Mouse (Mus musculus): ENCODE data around the gene Galnt18.

The Galnt18 gene

DNA sequence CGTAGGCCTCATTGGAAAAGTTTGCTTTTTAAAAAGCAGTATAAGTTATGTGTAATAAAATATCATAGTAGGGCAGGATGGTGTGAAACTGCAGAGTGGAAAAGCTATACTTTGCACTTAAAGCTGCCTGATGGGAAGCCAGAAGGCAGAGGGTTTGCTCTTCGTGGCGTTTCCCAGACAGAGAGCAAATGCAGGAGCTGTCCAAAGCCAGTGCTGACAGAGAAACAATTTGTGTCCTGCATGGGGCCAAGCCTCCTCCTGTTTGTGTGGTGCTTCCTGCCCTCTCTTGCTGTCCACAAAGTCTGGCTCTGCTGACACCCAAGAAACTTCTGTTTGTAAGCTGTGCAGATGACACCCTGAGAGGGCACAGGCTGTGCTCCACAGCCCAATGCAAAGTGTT, 220.8 kb downstream of the Galnt18 start:
- DNase-seq (ENCODE audit: low spot score): peak; percentile 37

DNA sequence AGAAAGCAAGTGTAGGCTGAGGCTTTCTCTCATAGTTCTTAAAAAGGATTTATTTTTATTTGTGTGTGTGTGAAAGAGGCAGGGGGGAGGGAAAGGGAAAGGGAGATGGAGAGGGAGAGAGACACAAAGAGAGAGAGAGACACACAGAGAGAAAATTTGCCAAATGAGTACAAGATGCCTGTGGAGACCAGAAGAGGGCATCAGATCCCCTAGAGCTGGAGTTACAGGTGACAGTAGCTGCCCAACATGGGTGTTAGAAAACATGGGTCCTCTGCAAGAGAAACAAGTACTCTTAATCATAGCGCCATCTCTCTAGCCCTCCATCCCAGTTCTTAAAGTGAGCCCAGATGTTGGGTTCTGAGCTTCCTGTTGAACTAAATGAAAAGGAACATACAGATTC, 228.8 kb downstream of the Galnt18 start:
- DNase-seq (ENCODE audit: low spot score): no peak

DNA sequence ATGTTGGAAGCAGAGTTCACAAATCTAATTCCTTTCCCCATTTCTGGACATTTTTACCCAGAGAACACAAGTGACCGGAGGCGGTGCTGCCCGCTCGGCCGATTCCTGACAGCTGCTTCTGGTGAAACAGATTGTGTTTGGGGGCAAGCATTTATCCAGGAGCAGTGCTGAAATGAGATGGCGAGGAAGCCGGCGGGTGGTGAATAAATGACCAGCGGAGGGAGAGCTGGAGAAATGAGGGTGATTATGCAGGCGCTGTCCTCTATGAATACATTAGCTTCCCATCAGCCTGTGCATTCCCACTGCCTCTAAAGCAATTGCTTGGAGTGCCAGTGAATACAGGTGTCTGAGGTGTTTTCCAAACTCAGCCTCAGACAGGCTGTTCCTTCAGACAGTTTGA, 232.7 kb downstream of the Galnt18 start:
- peak; percentile 36 for DNase-seq (ENCODE audit: low spot score)

DNA sequence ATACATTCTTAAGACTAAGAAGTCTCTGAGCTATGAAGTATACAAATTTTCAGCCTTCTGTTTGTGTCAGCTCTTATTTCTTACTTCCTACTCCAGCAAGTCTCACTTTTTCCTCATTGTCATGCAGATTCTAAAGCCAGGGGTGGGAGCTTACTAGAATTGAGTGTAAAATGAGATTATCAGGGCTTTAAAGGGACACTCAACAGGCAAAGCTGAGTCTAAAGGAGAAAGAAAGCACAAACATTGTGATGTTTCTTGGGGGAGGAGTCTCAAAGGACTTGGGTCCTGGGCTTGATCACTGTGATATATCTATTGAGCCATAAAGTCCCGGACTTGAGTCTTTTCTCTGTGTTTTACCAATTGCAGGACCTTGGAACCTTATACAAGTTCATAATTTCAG, 234.2 kb downstream of the Galnt18 start:
- DNase-seq (ENCODE audit: low spot score): no peak

DNA sequence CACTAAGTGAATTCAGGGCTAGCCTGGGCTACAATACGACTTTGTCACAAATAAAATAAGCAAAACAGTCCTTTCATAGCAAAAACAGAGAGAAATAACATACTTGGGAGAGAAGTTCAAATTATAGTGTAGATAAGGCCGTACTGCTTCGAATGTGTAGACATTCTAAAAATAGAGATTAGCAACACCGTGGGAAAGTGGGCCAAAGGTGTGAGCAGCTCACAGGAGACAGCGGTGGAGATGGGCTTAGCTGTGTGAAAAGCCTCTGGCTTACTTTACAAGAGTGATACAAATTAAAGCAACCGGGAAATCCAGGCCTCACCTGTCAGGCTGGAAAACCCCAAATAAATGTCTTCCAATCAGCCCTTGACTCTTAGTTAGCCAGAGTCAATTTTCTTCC, 241.8 kb downstream of the Galnt18 start:
- DNase-seq (ENCODE audit: low spot score): no peak

DNA sequence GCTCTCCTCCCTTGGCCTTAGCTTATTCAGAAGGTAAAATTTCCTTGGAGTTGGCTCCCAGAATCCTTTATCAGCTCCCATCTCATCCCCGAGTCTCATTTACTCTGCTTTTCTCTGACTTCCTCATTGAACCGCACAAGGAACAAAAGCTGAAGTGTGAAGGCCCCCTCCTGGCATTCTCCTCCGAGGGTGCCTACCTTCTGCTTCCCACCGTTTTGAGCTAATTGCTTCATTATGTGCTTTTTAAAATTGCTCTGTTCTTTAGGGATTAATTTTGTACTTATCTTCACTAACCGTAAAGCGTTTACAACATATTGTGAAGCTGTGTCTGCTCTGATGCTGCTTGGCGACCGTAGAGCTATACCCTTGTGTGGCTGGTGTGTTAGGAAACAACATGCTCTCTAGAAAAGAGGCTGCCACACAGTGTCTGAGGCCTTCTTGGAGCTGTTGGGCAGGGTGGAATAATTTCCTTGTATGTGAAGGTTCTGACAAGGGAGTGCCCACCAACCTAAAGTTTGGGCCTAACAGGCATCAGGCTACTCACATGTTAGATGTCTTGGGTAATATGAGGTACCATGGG, 244.9 kb downstream of the Galnt18 start:
- DNase-seq (ENCODE audit: low spot score): no peak

DNA sequence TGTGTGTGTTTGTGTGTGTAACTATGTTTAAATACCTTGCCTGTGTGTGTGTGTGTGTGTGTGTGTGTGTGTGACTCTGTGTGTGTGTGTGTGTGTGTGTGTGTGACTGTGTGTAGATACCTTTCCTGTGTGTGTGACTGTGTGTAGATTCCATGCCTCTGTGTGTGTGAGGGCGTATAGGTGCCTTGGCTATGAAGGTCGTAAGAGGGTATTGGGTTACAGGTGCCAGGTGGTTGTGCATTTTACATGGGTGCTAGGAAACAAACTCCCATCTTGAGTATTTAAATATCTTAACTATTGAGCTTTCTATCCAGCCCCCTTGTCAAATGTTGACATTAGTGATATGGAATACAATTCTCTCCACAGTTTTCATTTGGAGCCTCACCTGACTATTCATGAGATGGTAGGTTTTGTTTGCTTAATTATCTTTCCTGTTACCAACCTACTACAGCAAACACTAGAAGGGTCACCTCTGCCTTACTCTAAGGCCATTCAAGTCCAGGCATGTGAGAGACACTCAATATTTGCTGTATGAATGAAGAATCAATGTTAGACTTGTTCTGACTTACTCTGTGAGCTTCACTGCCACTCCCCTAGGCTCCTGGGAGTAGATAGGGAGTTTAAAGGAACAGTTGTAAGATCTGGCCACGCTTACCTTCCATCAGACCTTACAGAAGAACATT, 250.7 kb downstream of the Galnt18 start:
- DNase-seq (ENCODE audit: low spot score): no peak

DNA sequence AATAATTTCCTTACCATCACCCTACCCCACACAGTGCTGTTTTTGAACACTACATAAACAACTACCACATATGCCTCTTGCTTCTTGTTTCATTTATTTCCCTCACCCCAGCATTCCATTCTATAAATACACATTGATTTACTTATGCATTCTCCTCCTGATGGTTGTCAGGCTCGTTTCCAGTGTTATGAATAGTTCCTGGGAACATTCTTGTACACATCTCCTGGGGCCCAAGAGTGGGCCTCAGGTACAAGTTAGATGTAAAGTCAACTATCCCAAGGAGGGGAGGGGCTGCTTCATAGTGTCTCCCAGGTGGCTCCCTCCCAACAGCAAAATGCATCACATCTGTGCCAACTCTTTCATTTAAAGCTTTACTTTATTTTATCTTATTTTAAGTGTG, 251.3 kb downstream of the Galnt18 start:
- DNase-seq (ENCODE audit: low spot score): no peak

DNA sequence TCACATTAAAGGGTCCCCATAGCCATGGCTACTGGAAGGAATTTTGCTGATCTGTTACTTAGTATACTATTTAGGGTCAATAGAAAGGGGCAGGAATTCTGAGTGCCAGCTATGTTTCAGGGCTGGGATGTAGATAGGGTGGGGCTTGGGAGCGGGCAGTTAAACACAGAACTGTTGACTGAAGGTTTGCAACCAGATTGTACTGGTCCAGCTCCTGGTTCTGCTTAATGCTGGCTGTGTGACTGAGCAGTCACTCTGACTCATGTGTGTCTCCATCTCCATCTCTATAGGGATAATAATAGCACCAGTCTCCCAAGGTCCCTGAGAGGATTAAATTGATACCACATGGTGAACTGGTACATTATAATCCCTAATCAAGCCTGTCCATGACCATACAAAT, 258.9 kb downstream of the Galnt18 start:
- no peak for DNase-seq (ENCODE audit: low spot score)

DNA sequence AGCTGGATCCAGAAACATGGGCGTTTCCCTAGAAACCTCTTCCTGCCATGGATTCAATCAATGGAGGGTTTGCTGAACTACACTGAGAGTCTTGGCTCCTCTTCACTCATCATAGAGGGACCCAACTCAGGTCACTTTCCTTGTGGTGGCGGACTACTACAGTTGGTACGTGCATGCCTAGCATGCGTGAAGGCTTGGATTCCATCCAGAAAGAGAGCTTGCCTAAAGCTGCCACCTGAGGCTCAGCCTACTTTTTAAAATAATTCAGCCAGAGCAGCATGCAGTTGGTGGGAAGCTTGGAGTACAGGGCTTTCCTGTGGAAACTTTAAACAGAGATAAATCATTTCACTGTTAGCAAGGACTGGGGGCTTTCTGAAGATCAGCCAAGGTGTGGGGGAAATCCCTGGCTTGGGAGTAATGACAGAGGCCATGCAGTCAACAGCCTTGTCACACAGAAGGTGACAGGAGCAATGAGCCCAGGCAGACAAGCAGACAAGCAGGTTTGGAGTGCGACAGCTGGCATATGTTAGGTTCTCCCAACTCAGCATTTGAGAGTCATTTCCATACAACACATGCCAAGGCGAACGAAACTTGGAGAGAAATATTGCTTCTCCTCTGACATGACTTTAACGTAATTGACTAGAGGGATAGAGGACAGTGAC, 261.1 kb downstream of the Galnt18 start:
- DNase-seq (ENCODE audit: low spot score): no peak

DNA sequence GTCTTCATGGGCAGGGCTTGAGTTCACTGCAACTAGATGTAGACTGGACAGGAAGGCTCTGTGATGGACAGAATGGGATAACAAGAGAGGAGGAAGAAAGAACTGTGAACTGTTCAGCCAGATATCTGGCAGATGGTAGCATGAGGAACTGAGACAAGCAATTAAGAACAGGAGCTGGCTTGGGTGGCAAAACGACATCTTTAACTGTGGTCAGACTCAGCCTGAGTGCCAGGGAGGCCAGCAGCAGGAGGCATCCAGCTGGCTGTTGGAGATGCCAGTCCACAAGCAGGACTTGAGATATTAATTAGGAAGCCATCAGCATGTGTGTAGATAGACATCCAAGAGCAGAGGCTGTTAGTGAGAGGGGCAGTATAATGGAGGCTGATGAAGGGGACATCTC, 262.9 kb downstream of the Galnt18 start:
- DNase-seq (ENCODE audit: low spot score): no peak

DNA sequence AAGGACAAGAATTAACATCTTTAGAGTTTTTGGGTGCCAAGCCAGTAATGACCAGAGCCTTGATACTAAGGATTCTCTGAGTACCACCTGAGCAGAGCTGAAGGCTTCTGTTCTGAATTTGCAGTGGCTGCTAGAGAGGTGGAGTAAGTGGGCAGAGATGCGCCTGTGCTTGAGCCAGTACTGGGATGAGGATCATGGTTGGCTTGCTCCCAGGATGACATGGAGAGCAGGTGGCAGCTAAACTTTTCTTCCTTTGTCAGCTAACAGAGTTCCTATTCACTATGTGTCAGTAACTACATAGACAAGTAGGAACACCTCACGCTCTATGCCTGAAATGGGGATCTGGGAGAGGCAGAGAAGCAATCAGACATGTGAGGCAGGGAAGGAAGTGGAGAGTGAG, 264.3 kb downstream of the Galnt18 start:
- DNase-seq (ENCODE audit: low spot score): no peak

DNA sequence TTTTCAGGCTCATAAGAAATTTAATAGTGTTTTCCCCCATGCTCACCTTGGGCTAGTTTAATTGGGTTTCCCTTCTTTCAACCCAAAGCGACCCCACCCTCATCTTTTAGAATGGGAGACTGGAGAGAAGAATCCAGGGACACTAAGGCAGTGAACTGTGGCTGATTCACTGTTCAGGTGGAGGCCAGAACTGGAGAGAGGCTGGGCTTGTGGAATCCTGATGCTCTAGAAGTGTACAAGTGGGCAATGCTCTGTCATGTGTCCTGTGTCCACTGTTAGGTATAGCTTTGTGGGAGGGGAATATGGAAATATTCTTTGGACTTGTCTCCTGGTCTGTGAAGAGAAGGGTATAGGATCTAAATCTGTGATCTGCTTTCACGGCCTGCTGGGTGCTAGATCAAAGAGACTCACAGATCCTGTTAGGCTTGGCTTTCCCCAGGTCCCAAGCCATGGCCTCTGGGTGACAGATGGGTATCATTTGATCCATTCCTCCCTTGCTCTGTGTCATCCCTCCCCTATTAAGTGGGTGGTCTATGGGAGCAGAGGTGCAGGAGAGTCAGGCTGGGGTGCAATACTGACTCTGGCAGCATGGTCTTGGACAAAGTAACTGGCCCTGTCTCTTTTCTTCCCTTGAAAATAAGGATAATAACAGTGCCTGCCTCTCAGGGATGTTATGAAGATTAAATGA, 270.5 kb downstream of the Galnt18 start:
- no peak for DNase-seq (ENCODE audit: low spot score)

DNA sequence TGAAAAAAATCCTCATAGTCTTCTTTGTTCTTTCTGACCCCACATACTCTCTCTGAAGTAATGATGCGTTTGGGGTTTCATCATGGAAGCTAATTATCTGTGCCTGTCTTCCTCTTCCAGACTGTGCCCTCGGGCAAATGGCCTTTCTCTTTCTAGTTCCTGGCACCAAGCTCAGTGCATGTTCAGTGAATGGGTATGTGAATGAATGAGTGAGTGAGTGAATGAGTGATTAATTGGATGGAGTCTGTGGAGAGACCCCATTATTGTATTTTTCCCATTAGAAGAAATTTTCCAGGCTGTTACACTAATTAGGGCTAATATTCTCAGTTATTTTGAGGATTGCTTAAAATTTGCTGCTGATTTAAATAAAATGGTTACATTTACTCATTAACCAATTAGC, 279.2 kb downstream of the Galnt18 start:
- no peak for DNase-seq (ENCODE audit: low spot score)

DNA sequence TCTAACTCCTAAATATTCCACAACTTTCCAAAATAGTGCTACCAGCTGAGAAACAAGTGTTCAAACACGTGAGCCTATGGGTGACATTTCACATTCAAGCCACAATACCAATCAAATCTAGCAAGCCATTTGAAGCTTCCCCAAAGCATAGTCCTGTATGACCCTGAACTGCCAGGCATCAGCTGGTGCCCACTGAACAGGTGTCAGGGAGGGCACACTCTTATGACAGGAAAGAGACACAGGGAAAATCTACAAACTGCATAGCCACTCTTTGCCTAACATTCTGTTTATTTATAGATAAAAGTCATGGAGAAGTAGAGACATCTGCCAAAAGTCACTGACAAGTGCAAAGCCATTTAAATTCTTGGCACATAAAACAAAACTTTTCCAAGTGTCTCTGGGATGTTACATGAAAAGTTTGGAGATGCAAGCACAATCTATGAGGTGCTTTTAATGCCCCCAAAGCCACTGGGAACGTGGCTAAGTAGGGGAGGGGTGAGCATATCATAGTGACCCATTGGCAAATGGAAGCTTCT, 280.5 kb downstream of the Galnt18 start:
- DNase-seq (ENCODE audit: low spot score): no peak

DNA sequence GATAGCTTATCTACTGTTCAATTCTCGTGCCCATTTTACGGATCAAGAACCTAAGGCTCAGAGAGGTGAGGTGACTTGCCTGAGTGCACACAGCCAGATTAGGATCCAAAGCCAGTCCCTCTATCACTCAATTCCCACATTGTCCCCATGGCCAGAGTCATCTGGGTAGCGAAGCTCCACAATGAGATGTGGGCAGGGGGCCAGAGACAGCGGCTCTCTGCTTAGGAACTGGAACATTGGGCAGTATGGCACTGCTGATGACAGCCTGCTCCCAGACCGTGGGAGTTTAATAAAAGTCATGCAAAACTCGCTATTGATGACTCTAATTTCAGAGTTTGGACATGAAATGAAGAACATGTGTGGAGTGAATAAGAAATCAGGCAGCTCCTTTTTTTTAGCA, 282.6 kb downstream of the Galnt18 start:
- no peak for DNase-seq (ENCODE audit: low spot score)

DNA sequence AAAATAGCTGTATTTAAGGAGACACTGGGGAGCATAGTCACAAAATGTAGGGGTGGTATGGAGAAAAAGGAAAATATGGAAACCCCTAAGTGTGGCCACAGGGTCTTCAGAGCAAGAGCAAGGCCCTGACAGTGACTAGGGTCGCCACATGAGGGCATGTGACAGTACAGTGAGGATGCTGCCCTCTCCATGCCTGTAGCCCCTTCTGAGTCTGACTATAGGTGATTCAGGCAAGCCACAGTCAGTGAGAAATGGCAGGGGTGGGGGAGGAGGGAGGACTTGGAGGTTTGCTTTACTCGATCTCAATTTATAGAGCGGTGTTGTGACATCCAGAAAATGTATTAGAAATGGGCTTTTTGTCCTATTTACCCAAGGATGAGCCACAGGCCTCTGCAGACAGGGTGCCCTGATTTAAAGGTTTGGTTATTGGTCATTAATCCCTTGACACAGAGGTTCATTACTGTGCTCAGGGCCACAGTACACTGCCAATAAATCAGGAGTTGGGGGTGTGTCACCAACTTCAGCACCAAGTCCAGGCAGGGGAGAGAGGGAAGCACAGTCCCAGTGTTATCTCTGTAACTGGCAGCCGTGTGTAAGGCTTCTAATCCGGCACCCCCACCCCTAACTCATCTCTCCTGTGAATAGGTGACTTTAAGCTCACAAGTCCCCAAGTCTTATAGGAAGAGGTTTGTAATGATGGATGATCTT, 287.4 kb downstream of the Galnt18 start:
- DNase-seq (ENCODE audit: low spot score): peak; percentile 13

DNA sequence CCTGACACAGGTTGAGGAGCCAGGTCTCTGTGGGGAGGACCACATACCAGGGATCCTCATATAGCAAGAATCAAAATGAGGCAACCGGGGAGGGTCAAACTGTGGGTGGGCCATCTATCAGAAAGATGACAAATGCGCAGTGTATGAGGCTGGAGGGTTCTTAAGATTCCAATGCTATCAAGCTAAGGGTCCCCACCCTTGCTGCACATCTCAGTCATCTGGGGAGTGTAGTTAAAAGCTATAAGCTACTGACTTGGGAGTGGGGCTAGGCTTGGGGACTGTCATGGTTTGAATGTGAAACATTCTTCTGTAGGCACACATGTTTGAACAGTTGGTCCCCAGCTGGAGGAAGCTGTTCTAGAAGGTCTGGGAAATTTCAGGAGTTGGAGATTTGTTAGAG, 288.2 kb downstream of the Galnt18 start:
- no peak for DNase-seq (ENCODE audit: low spot score)

DNA sequence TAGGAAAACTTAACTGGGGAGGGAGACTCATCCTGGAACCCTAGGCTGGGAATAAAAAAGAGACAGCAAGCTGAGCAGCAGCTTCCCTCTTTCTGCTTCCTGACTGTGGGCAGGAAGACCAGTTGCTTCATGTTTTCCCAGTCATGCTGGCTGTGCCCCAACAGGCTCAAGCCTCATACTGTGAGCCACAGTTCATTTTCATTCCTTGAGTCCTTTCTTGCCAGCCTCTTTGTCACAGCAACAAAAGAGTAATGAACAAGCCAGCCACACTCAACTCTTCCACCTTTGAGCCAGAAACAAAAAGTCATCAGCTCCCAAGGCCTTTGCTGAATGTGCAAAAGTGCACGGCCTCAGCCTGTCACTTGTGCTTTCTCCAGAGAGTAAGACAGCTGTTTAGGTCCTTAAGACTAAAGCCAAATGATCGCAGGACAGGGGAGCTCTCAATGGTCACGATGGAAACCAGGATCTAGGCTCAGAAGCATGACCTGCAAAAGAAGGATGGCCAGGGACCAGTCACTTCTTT, 292.9 kb downstream of the Galnt18 start:
- peak; percentile 8 for DNase-seq (ENCODE audit: low spot score)

DNA sequence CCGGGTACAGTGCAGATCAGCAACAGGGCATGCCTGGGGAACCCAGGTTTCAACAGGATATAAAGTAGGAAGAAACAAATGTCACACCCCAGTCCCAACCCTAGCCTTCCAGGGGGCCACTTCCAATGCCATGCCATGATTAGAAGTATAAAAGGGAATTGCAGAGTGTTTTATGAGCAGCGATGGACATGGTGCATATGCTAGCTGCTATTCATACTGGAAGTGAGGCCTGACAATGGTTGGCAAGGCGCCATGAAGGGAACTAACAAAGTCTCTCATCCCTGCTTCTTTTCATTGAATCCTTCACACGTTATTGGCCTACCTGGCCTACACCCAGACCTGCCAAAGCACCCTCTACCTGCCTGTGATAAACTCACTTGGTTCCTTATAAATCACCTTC, 295.9 kb downstream of the Galnt18 start:
- DNase-seq (ENCODE audit: low spot score): no peak

DNA sequence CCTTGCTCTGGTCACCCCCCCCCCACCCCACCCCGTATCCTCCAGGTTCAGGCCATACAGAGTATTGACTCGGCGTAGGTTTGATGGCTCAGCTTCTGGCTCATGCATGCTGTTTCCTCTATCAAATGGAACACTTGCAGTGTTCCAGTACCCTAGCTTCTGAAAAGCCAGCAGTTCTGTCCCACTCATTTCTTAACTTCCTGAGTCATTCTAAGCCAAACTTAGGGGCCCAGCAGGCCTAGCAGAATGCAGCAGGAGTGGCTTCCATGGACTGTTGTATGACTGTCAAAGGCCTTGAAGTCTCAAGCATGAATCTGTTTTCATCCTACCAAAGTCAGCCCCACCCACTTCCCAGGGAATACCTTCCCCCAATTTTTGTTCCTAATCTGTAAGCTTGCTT, 296.5 kb downstream of the Galnt18 start:
- no peak for DNase-seq (ENCODE audit: low spot score)

DNA sequence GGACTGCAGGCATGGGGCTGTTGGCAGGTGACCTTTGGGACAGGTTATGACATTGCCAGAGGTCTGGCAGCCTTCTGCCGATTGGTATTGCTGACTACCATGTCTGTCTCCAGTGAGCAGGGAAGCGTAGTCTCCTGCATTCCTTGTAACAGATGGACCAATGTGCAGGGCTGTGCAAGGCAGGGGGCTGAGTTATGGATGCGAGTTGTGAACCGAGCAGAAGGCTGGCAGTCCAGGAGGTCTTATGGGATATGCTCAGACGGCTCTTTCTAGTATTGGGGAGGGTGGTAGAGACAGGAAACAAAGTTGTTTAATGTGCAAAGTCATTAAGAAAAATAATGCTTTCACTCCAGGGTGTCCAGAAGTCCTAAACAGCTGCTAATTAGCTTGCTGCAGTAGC, 312.1 kb downstream of the Galnt18 start:
- no peak for DNase-seq (ENCODE audit: low spot score)

Data from embryo, embryonic 10.5 days (tissue).